Mouse (Mus musculus) C2C12 (cell line): Measurements from ENCODE around the gene Cse1l. TPM values are rescaled to one million over a fixed set of nuclear protein-coding genes. Genes with fewer than 3 reads are reported as not detected.

Experiments used
- H3K27me3 ChIP-seq: one replicate; pipeline ENCODE4 v1.6.1; 2011; ENCODE audit not compliant: control insufficient read depth, insufficient read depth, insufficient read length
- H3K36me3 ChIP-seq: one replicate; pipeline ENCODE4 v1.6.1; 2011; ENCODE audit not compliant: control insufficient read depth, insufficient read depth
- H3K4me3 ChIP-seq: one replicate; pipeline ENCODE4 v1.5.1; 2011; ENCODE audit warnings: mild to moderate bottlenecking, control low read depth; ENCODE audit not compliant: poor library complexity, insufficient read depth, severe bottlenecking
- H3K79me2 ChIP-seq: one replicate; pipeline ENCODE4 v1.6.1; 2011; ENCODE audit not compliant: control insufficient read depth, insufficient read depth
- H3K79me3 ChIP-seq: one replicate; pipeline ENCODE4 v1.6.1; 2011; ENCODE audit warnings: low read depth, control low read depth
- H3ac ChIP-seq: one replicate; pipeline ENCODE3; 2011; ENCODE audit warnings: low read depth; ENCODE audit not compliant: control insufficient read depth, insufficient read length
- CEBPB ChIP-seq: IDR thresholded peaks from one replicate; pipeline ENCODE4 v1.6.1; 2011; ENCODE audit warnings: low read depth, mild to moderate bottlenecking, control low read depth, moderate library complexity
- CTCF ChIP-seq: IDR thresholded peaks from one replicate; pipeline ENCODE4 v1.5.1; 2011; ENCODE audit not compliant: control insufficient read depth, insufficient read depth, insufficient read length
- FOSL1 ChIP-seq: IDR thresholded peaks from one replicate; pipeline ENCODE4 v1.8.0; 2011; ENCODE audit warnings: mild to moderate bottlenecking, low read length; ENCODE audit not compliant: poor library complexity, insufficient read depth, severe bottlenecking
- MAX ChIP-seq: IDR thresholded peaks from one replicate; pipeline ENCODE4 v1.6.1; 2011; ENCODE audit warnings: mild to moderate bottlenecking, control low read depth
- MYOD1 ChIP-seq: IDR thresholded peaks from one replicate; pipeline ENCODE4 v1.6.1; 2011; ENCODE audit warnings: low read depth; ENCODE audit not compliant: control insufficient read depth, insufficient read length
- MYOG ChIP-seq: IDR thresholded peaks from one replicate; pipeline ENCODE4 v1.6.1; 2011; ENCODE audit not compliant: control insufficient read depth, insufficient read length; ENCODE audit errors: extremely low read depth
- USF1 ChIP-seq: IDR thresholded peaks from one replicate; pipeline ENCODE4 v1.6.1; 2011; ENCODE audit warnings: low read depth, mild to moderate bottlenecking, control low read depth, moderate library complexity
- long read RNA-seq, 2 experiments: library from polyadenylated mRNA; unstranded; transcript quantifications; one replicate each; pipeline ENCODE4 v2.0.0; 2019 to 2020
- polyA plus RNA-seq: library from polyadenylated mRNA; unstranded; fragments of >200 nt; fragmentation: generic; extraction: Trizol; gene quantifications from one replicate; pipeline ENCODE4 v1.2.1, GENCODE M21; 2012; ENCODE audit warnings: missing spikeins

Gene Cse1l
- polyA plus RNA-seq: 41.5 TPM
- long read RNA-seq, experiment 1, transcript Cse1l-201 (25 exons, 3,641 nt): major isoform, 33 of 49 reads
- long read RNA-seq, experiment 1, partial matches to known transcripts: 4 of 49 reads
- long read RNA-seq, experiment 1, other reads (novel, unspliced or antisense): 12 of 49 reads
- long read RNA-seq, experiment 2, transcript Cse1l-201 (25 exons, 3,641 nt): major isoform, 609 of 671 reads
- long read RNA-seq, experiment 2, partial matches to known transcripts: 18 of 671 reads
- long read RNA-seq, experiment 2, other reads (novel, unspliced or antisense): 44 of 671 reads

DNA sequence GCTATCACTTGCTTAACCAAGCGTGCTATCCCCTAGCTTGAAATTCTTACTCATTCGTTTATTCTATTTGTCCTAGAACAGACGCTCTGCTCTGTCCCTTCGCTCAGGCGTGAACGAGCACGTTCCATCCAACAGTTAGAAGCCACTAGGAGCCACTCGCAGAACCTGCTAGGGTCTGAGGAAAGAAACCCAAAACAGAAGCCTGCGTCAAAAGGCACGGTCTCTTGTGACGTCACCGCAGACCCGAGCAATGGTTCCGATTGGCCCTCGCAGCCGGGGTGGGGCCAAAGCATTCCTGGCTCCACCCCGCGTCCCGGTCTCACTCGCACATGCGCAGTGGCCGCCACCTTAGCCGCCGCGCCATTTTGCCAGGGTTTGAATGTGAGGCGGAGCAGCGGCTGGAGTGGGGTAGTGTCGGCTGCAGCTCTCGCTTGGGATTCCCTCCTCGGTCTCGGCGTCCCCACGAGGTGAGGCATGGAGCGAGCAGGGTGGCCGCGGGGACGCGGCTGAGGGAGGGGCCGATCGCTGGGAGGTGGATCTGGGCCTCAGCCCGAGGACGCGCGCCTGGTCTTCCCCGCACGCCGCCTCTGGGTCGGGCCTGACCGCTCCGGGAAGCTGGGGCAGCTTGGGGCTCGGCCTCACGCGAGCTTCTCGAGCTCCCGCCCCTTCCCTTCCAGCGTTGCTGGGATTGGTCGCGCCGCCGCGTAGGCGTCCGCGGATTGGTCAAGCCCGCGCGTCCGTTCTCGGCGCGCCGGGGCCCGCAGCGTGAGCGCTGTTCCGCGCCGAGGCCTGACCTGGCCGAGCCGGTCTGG lies at the start of gene Cse1l:
TSS of gene Cse1l (plus strand) at position 330 of the 812 bp plus-strand sequence.
- Histone ChIP-seq H3K4me3 (peak within 1 kb of the TSS; percentile 69), H3K27me3 (no peaks in the 10 kb centered on the region), H3K79me2 (peaks cover 52% of the 10 kb centered on the region), H3K79me3 (peaks cover 44% of the 10 kb centered on the region), H3ac (peak within 1 kb of the TSS; percentile 95), H3K36me3 (peaks cover 20% of the 10 kb centered on the region)
- no peak for TF ChIP-seq MYOD1
- no peak for TF ChIP-seq CTCF
- no peak for TF ChIP-seq FOSL1
- TF ChIP-seq MAX: peak; percentile 33
- TF ChIP-seq USF1: no peak
- no peak for TF ChIP-seq CEBPB
- no peak for TF ChIP-seq MYOG

DNA sequence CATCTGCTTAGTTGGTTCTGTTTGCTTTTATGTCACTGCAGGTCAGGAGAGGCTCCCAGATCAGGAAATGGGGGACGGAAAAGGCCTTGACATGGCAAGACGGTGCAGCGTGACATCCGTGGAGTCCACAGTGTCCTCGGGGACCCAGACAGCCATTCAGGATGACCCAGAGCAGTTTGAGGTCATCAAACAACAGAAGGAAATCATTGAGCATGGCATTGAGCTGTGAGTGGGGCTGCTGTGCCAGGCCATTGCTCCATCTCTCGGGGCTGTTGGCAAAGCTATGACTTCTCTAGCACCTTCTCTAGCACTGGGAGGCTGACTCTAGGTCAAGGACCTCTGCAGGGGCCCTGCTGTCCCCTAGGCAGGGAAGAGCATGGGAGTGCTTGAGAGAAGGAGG lies 49.5 kb upstream of the Cse1l start:
- H3K36me3 ChIP-seq: peaks cover 65% of the 10 kb centered on the region
- TF ChIP-seq USF1 (no peak), FOSL1 (no peak), MYOD1 (no peak), MAX (no peak), CTCF (no peak), MYOG (no peak), CEBPB (no peak)
- no peaks in the 10 kb centered on the region for H3K79me3 ChIP-seq
- no peaks in the 10 kb centered on the region for H3K27me3 ChIP-seq
- no peak overlapping the region for H3ac ChIP-seq
- no peak overlapping the region for H3K4me3 ChIP-seq
- H3K79me2 ChIP-seq: no peaks in the 10 kb centered on the region

DNA sequence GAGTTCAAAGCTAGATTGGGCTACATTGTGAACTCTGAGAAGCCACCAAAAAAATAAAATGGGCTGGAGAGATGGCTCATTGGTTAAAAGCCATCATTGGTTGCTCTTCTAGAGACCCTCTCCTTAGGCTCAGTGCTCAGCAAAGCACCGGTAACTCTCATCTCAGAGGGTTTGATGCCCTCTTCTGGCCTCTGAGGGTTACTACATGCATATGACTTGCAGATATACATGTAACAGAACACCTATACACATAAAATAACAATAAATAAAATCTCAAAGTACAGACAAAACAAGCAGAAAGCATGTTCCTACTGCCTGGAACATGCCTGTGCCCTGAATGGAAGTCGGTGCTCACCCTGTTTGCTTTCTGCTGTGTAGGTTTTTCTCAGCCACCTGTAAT lies 48.7 kb upstream of the Cse1l start:
- peaks cover 64% of the 10 kb centered on the region for H3K36me3 ChIP-seq

DNA sequence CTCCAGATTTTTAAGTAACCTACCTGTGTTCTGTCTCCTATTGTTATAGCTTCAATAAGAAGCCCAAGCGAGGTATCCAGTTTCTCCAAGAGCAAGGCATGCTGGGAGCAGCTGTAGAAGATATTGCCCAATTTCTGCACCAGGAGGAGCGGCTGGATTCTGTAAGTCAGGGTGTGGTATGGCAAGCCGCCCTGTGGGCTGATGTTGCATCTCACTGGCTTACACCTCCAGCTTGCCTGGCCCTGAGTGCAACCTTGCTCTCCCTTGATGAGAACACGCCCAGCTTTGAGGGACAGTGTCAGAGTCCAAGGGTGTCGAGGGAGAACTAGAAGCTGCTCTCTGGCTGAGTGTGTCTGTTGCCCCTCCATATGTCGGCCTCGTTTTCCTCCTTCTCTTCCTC lies 46.6 kb upstream of the Cse1l start:
- Histone ChIP-seq H3ac (no peak overlapping the region), H3K79me2 (no peaks in the 10 kb centered on the region), H3K27me3 (no peaks in the 10 kb centered on the region), H3K79me3 (no peaks in the 10 kb centered on the region), H3K36me3 (peaks cover 55% of the 10 kb centered on the region), H3K4me3 (no peak overlapping the region)
- TF ChIP-seq MYOD1: no peak
- TF ChIP-seq CEBPB: peak; percentile 37
- TF ChIP-seq MAX: no peak
- no peak for TF ChIP-seq CTCF
- no peak for TF ChIP-seq FOSL1

More for the DNA sequence above, 48.7 kb upstream of the Cse1l start:
- TF ChIP-seq MYOG (no peak), CEBPB (no peak), USF1 (no peak), MAX (no peak), MYOD1 (no peak), CTCF (no peak), FOSL1 (no peak)
- Histone ChIP-seq H3K27me3 (no peaks in the 10 kb centered on the region), H3K79me3 (no peaks in the 10 kb centered on the region), H3K79me2 (no peaks in the 10 kb centered on the region), H3ac (no peak overlapping the region), H3K4me3 (no peak overlapping the region)

DNA sequence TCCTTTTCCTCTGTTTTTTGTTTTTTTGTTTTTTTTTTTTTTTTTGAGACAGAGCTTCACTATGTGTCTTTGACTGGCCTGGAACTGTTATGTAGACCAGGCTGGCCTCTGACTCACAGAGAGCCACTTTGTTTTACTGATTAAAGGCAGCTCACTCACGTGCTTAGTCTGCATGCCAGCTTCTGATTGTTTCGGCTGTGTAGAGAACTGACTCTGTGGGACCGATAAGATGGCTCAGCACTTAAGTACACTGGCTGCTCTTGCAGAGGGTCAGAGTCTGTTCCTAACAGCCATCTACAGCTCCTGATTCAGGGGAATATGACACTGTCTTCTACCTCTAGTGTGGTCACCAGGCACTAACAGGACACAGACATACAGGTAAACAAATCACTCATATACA lies 43.3 kb upstream of the Cse1l start:
- peaks cover 64% of the 10 kb centered on the region for H3K36me3 ChIP-seq
- TF ChIP-seq MYOG (no peak), FOSL1 (no peak), CEBPB (no peak), CTCF (no peak), USF1 (no peak)
- H3ac ChIP-seq: no peak overlapping the region
- no peaks in the 10 kb centered on the region for H3K27me3 ChIP-seq
- no peak overlapping the region for H3K4me3 ChIP-seq
- H3K79me3 ChIP-seq: no peaks in the 10 kb centered on the region
- H3K79me2 ChIP-seq: no peaks in the 10 kb centered on the region
